Mouse (Mus musculus) CH12.LX (cell line): ENCODE results near the gene Slc5a10. TPM values are rescaled to one million over a fixed set of nuclear protein-coding genes. Genes with fewer than 3 reads are reported as not detected.

Experiments used
- DNase-seq: peaks from one replicate; pipeline ENCODE4 v3.0.0-alpha.2; 2013; ENCODE audit errors: extremely low read depth
- H3K27ac ChIP-seq: 2 replicates; pipeline ENCODE4 v1.5.1; 2012; ENCODE audit warnings: low read depth, mild to moderate bottlenecking, control low read depth, moderate library complexity; ENCODE audit not compliant: insufficient read depth
- H3K27me3 ChIP-seq: replicated peaks from 2 replicates; pipeline ENCODE3; 2012; ENCODE audit warnings: inconsistent platforms
- H3K36me3 ChIP-seq, 2 experiments: replicated peaks in 1 of 2; 2 replicates each; pipeline versions ENCODE3 to v1.6.1; 2012; ENCODE audit warnings: inconsistent platforms in 1 of 2, low read length in 1 of 2, mild to moderate bottlenecking in 1 of 2, mixed read lengths in 1 of 2, moderate library complexity in 1 of 2; ENCODE audit not compliant: control insufficient read depth in 1 of 2, insufficient read depth in 1 of 2
- H3K4me1 ChIP-seq, 2 experiments: 2 replicates each; pipeline ENCODE4 v1.6.1; 2012; ENCODE audit warnings: inconsistent platforms in 1 of 2, moderate library complexity in 1 of 2; ENCODE audit not compliant: insufficient read depth in 2 of 2, control insufficient read depth in 1 of 2
- H3K4me2 ChIP-seq: 2 replicates; pipeline ENCODE4 v1.6.1; 2012; ENCODE audit warnings: low read depth, mild to moderate bottlenecking, control low read depth; ENCODE audit not compliant: poor library complexity, insufficient read depth, severe bottlenecking
- H3K4me3 ChIP-seq, 3 experiments: fragments of 150-350 bp in 1 of 3; sonication (generic) in 1 of 3; replicated peaks in 1 of 3; 2 replicates each; pipeline versions ENCODE3 to v1.5.1; 2011 to 2012; ENCODE audit warnings: low read depth in 2 of 3, low read length in 2 of 3, mild to moderate bottlenecking in 2 of 3, moderate library complexity in 2 of 3, control low read depth in 1 of 3, improper control_type of control experiment in 1 of 3, inconsistent platforms in 1 of 3, mixed read lengths in 1 of 3; ENCODE audit not compliant: poor library complexity in 1 of 3
- H3K79me2 ChIP-seq: replicated peaks from 2 replicates; pipeline ENCODE4 v1.6.1; 2012; ENCODE audit warnings: mild to moderate bottlenecking, moderate library complexity; ENCODE audit not compliant: control insufficient read depth, poor library complexity, insufficient read depth, severe bottlenecking; ENCODE audit errors: extremely low read depth
- H3K9ac ChIP-seq: 2 replicates; pipeline ENCODE4 v1.6.1; 2012; ENCODE audit warnings: low read depth, mild to moderate bottlenecking, control low read depth, moderate library complexity; ENCODE audit not compliant: insufficient read depth
- H3K9me3 ChIP-seq: replicated peaks from 2 replicates; pipeline ENCODE3; 2012; ENCODE audit warnings: low read length, inconsistent platforms, mixed read lengths
- BHLHE40 ChIP-seq: IDR thresholded peaks from 2 replicates; pipeline ENCODE4 v1.6.1; 2011; ENCODE audit warnings: mild to moderate bottlenecking, low read depth, low read length, improper control_type of control experiment
- CHD1 ChIP-seq: IDR thresholded peaks from 2 replicates; pipeline ENCODE4 v1.6.1; 2012; ENCODE audit warnings: low read depth, low read length, improper control_type of control experiment, inconsistent platforms
- CHD2 ChIP-seq: IDR thresholded peaks from 2 replicates; pipeline ENCODE4 v1.6.1; 2011; ENCODE audit warnings: low read length, improper control_type of control experiment
- CTCF ChIP-seq, 2 experiments: IDR thresholded peaks in 1 of 2; conservative IDR thresholded peaks in 1 of 2; 2 replicates each; pipeline ENCODE4 v1.5.1; 2011 to 2012; ENCODE audit warnings: low read depth in 2 of 2, low read length in 2 of 2, improper control_type of control experiment in 1 of 2, inconsistent platforms in 1 of 2, mild to moderate bottlenecking in 1 of 2, moderate library complexity in 1 of 2
- E2F4 ChIP-seq: IDR thresholded peaks from 2 replicates; pipeline ENCODE4 v1.6.1; 2011; ENCODE audit warnings: low read depth, low read length, improper control_type of control experiment; ENCODE audit not compliant: insufficient replicate concordance
- ELF1 ChIP-seq: IDR thresholded peaks from 2 replicates; pipeline ENCODE4 v1.6.1; 2014; ENCODE audit warnings: low read depth, mild to moderate bottlenecking, inconsistent platforms, low read length, improper control_type of control experiment
- EP300 ChIP-seq: IDR thresholded peaks from 2 replicates; pipeline ENCODE4 v1.6.1; 2011; ENCODE audit warnings: low read length, improper control_type of control experiment
- ETS1 ChIP-seq: conservative IDR thresholded peaks from 2 replicates; pipeline ENCODE4 v1.6.1; 2012; ENCODE audit warnings: low read depth, mild to moderate bottlenecking, inconsistent platforms, low read length, improper control_type of control experiment, moderate library complexity
- GABPA ChIP-seq: IDR thresholded peaks from 2 replicates; pipeline ENCODE4 v1.6.1; 2012; ENCODE audit warnings: low read depth, low read length, improper control_type of control experiment, inconsistent platforms; ENCODE audit not compliant: insufficient replicate concordance
- HCFC1 ChIP-seq: IDR thresholded peaks from 2 replicates; pipeline ENCODE4 v1.6.1; 2012; ENCODE audit warnings: low read depth, mild to moderate bottlenecking, inconsistent platforms, low read length, improper control_type of control experiment
- IRF4 ChIP-seq: IDR thresholded peaks from 2 replicates; pipeline ENCODE4 v1.6.1; 2014; ENCODE audit warnings: low read depth, mild to moderate bottlenecking, inconsistent platforms, low read length, improper control_type of control experiment
- JUN ChIP-seq: IDR thresholded peaks from 2 replicates; pipeline ENCODE4 v1.6.1; 2011; ENCODE audit warnings: low read depth, mild to moderate bottlenecking, low read length, improper control_type of control experiment, moderate library complexity; ENCODE audit not compliant: insufficient read depth
- JUND ChIP-seq: conservative IDR thresholded peaks from 2 replicates; pipeline ENCODE4 v1.6.1; 2011; ENCODE audit warnings: low read depth, low read length, improper control_type of control experiment
- KAT2A ChIP-seq: IDR thresholded peaks from 2 replicates; pipeline ENCODE4 v1.6.1; 2012; ENCODE audit warnings: low read length, improper control_type of control experiment, inconsistent platforms; ENCODE audit not compliant: insufficient replicate concordance
- MAFK ChIP-seq: IDR thresholded peaks from 2 replicates; pipeline ENCODE4 v1.6.1; 2011; ENCODE audit warnings: low read length, improper control_type of control experiment; ENCODE audit not compliant: insufficient replicate concordance
- MAX ChIP-seq: IDR thresholded peaks from 2 replicates; pipeline ENCODE4 v1.6.1; 2011; ENCODE audit warnings: low read length, improper control_type of control experiment
- MAZ ChIP-seq: IDR thresholded peaks from 2 replicates; pipeline ENCODE4 v1.6.1; 2012; ENCODE audit warnings: low read depth, mild to moderate bottlenecking, inconsistent platforms, low read length, improper control_type of control experiment, moderate library complexity
- MEF2A ChIP-seq: IDR thresholded peaks from 2 replicates; pipeline ENCODE4 v1.6.1; 2014; ENCODE audit warnings: low read depth, mild to moderate bottlenecking, inconsistent platforms, low read length, improper control_type of control experiment, borderline replicate concordance
- MXI1 ChIP-seq: IDR thresholded peaks from 2 replicates; pipeline ENCODE4 v1.6.1; 2011; ENCODE audit warnings: mild to moderate bottlenecking, low read depth, low read length, improper control_type of control experiment
- MYC ChIP-seq: IDR thresholded peaks from 2 replicates; pipeline ENCODE4 v1.6.1; 2011; ENCODE audit warnings: low read depth, mild to moderate bottlenecking, improper control_type of control experiment, low read length
- NELFE ChIP-seq: IDR thresholded peaks from 2 replicates; pipeline ENCODE4 v1.6.1; 2011; ENCODE audit warnings: low read depth, low read length, improper control_type of control experiment
- NRF1 ChIP-seq: IDR thresholded peaks from 2 replicates; pipeline ENCODE4 v1.6.1; 2014; ENCODE audit warnings: low read depth, mild to moderate bottlenecking, inconsistent platforms, low read length, improper control_type of control experiment, moderate library complexity
- PAX5 ChIP-seq: IDR thresholded peaks from 2 replicates; pipeline ENCODE4 v1.6.1; 2012; ENCODE audit warnings: low read length, inconsistent platforms, mixed read lengths
- POLR2A ChIP-seq: IDR thresholded peaks from 2 replicates; pipeline ENCODE4 v1.6.1; 2011; ENCODE audit warnings: low read depth, mild to moderate bottlenecking, improper control_type of control experiment, low read length
- RAD21 ChIP-seq: IDR thresholded peaks from 2 replicates; pipeline ENCODE4 v1.6.1; 2011; ENCODE audit warnings: low read depth, mild to moderate bottlenecking, low read length, improper control_type of control experiment, moderate library complexity
- RCOR1 ChIP-seq: conservative IDR thresholded peaks from 2 replicates; pipeline ENCODE4 v1.6.1; 2012; ENCODE audit warnings: low read depth, mild to moderate bottlenecking, inconsistent platforms, low read length, improper control_type of control experiment
- SIN3A ChIP-seq: IDR thresholded peaks from 2 replicates; pipeline ENCODE4 v1.6.1; 2012; ENCODE audit warnings: low read length, improper control_type of control experiment, inconsistent platforms
- SMC3 ChIP-seq: IDR thresholded peaks from 2 replicates; pipeline ENCODE4 v1.6.1; 2011; ENCODE audit warnings: low read depth, low read length, improper control_type of control experiment
- TBP ChIP-seq: conservative IDR thresholded peaks from 2 replicates; pipeline ENCODE4 v1.6.1; 2011; ENCODE audit warnings: low read depth, low read length, improper control_type of control experiment
- TCF12 ChIP-seq: IDR thresholded peaks from 2 replicates; pipeline ENCODE4 v1.6.1; 2014; ENCODE audit warnings: low read depth, mild to moderate bottlenecking, inconsistent platforms, low read length, improper control_type of control experiment
- UBTF ChIP-seq: IDR thresholded peaks from 2 replicates; pipeline ENCODE4 v1.6.1; 2012; ENCODE audit warnings: low read depth, mild to moderate bottlenecking, inconsistent platforms, low read length, improper control_type of control experiment, moderate library complexity
- USF1 ChIP-seq: IDR thresholded peaks from 2 replicates; pipeline ENCODE4 v1.6.1; 2014; ENCODE audit warnings: low read depth, mild to moderate bottlenecking, inconsistent platforms, low read length, improper control_type of control experiment
- USF2 ChIP-seq: conservative IDR thresholded peaks from 2 replicates; pipeline ENCODE4 v1.6.1; 2011; ENCODE audit warnings: low read depth, low read length, improper control_type of control experiment
- ZC3H11A ChIP-seq: IDR thresholded peaks from 2 replicates; pipeline ENCODE4 v1.6.1; 2012; ENCODE audit warnings: low read depth, mild to moderate bottlenecking, inconsistent platforms, low read length, improper control_type of control experiment
- ZKSCAN1 ChIP-seq: IDR thresholded peaks from 2 replicates; pipeline ENCODE4 v1.6.1; 2012; ENCODE audit warnings: low read depth, inconsistent platforms, low read length, improper control_type of control experiment, borderline replicate concordance
- ZNF384 ChIP-seq: IDR thresholded peaks from 2 replicates; pipeline ENCODE4 v1.6.1; 2012; ENCODE audit warnings: low read depth, low read length, improper control_type of control experiment, inconsistent platforms
- dilution Hi-C: fragments of 300-500 bp; cut with MboI; formaldehyde crosslinking; loops from 2 replicates; pipeline ENCODE4 v1.14.3; 2020; ENCODE audit warnings: low sequenced_read_pairs; ENCODE audit not compliant: extremely low pct_unique_long_range_greater_than_20kb, extremely low pct_ligation_motif_present
- in situ Hi-C: fragments of 300-500 bp; cut with MboI; formaldehyde crosslinking; loops from 3 replicates; pipeline ENCODE4 v1.14.3; 2019; ENCODE audit warnings: low sequenced_read_pairs, low pct_ligation_motif_present, low pct_unique_long_range_greater_than_20kb, mixed read lengths
- polyA plus RNA-seq: library from polyadenylated mRNA; unstranded; fragments of >175 nt; gene quantifications from 2 replicates; pipeline ENCODE4 v1.2.1, GENCODE M21; 2012; ENCODE audit warnings: low read depth; ENCODE audit not compliant: insufficient read length
- total RNA-seq, 2 experiments: library from RNA; depleted of rRNA; stranded (reverse); fragments of 300-350 nt in 1 of 2; fragments of >200 nt in 1 of 2; gene quantifications; 2 replicates each; pipeline ENCODE4 v1.2.3; 2012 to 2014

The Slc5a10 gene
- total and polyA plus RNA-seq, 3 experiments: 0.70 to 1.6 (median 1.4) TPM

DNA sequence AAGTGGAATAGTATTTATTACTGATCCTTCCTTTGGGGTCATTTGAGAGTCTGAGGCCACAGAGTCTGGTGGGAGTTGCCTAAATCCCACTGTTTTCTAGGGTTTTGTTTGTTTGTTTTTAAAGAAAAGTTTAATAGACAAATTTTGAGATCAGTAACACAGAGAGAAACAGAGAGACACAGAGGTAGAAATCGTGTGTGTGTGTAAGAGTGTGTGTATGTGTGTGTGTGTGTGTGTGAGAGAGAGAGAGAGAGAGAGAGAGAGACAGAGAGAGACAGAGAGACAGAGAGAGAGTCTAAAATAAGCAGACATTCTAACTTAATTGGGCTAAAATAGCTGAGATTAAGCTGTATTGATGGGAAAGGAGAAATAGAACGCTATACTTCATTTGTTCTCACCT, 67.1 kb downstream of the Slc5a10 start (continued):
- no peak for TF ChIP-seq USF1

- H3K4me2 ChIP-seq: peak within 1 kb of the TSS; percentile 85
- H3K9me3 ChIP-seq: no peaks in the 10 kb centered on the region
- H3K4me3 ChIP-seq: peak within 1 kb of the TSS; percentile 65 to 99 (median 81)
- dilution Hi-C loops: no loop called here
- H3K27ac ChIP-seq: peak within 1 kb of the TSS; percentile 93
- peak within 1 kb of the TSS; percentile 100 for H3K9ac ChIP-seq
- H3K4me1 ChIP-seq: peaks cover 26 to 47% of the 10 kb centered on the region in 2 experiments
- DNase-seq: peak; percentile 98
- H3K79me2 ChIP-seq: peaks cover 58% of the 10 kb centered on the region
- H3K36me3 ChIP-seq: peaks cover 27 to 39% of the 10 kb centered on the region in 2 experiments
- no peaks in the 10 kb centered on the region for H3K27me3 ChIP-seq
- in situ Hi-C loops: no loop called here
- peak; percentile 99 for TF ChIP-seq BHLHE40
- peak; percentile 24; the same call in 1 of the 2 replicates for TF ChIP-seq KAT2A
- TF ChIP-seq NELFE: peak; percentile 77; the same call in 1 of the 2 replicates
- TF ChIP-seq MAX: peak; percentile 91
- no peak; the same call in 1 of the 2 replicates for TF ChIP-seq ZNF384
- TF ChIP-seq E2F4: no peak
- TF ChIP-seq NRF1: no peak; the same call in 1 of the 2 replicates
- no peak; the same call in 1 of the 2 replicates for TF ChIP-seq CHD1
- no peak for TF ChIP-seq RAD21
- TF ChIP-seq RCOR1: peak; percentile 43
- no peak for TF ChIP-seq CTCF (conservative IDR thresholded peaks at IDR 0.05 in 1 of 2, IDR thresholded peaks at IDR 0.05 in 1 of 2; ENCODE audit: low read depth in 2 of 2, low read length in 2 of 2)
- peak; percentile 82 for TF ChIP-seq HCFC1
- no peak for TF ChIP-seq PAX5
- peak; percentile 97 for TF ChIP-seq ETS1
- peak; percentile 92 for TF ChIP-seq TCF12
- TF ChIP-seq JUND: peak; percentile 57
- peak; percentile 96 for TF ChIP-seq MEF2A
- peak; percentile 32; the same call in 1 of the 2 replicates for TF ChIP-seq EP300
- no peak for TF ChIP-seq MAZ
- TF ChIP-seq USF2: no peak
- TF ChIP-seq MYC: peak; percentile 95
- TF ChIP-seq MXI1: peak; percentile 40; the same call in 1 of the 2 replicates
- peak; percentile 76 for TF ChIP-seq JUN
- no peak for TF ChIP-seq MAFK
- TF ChIP-seq ZKSCAN1: no peak
- TF ChIP-seq TBP: peak; percentile 95
- peak; percentile 71 for TF ChIP-seq IRF4
- peak; percentile 66 for TF ChIP-seq CHD2
- peak; percentile 99 for TF ChIP-seq ELF1
- no peak for TF ChIP-seq GABPA
- no peak for TF ChIP-seq ZC3H11A
- TF ChIP-seq SIN3A: peak; percentile 99
- no peak for TF ChIP-seq USF1
- TF ChIP-seq UBTF: peak; percentile 58; the same call in 1 of the 2 replicates
- no peak; the same call in 1 of the 2 replicates for TF ChIP-seq SMC3
- TF ChIP-seq POLR2A: peak; percentile 82
Measured at GRCm38 (mm10) chr11:61652686-61653447, 67.8 kb downstream of the Slc5a10 start, which contains the start of gene Grap. TSS of gene Grap (plus strand) at chr11:61653265.
